Mouse (Mus musculus): ENCODE measurements around the gene Slco3a1. TPM values are rescaled to one million over a fixed set of nuclear protein-coding genes. Genes with fewer than 3 reads are reported as not detected.
A peak's percentile ranks its signal among the peaks of the same experiment; 100 is the strongest.
"Not testable (repeated sequence)": the region's sequence is repeated elsewhere in the genome, so short reads cannot be mapped to it uniquely, and the experiment has no call there.

Slco3a1 gene
- polyA plus RNA-seq, 1 experiment from 2014 or later = 21.8 TPM

DNA sequence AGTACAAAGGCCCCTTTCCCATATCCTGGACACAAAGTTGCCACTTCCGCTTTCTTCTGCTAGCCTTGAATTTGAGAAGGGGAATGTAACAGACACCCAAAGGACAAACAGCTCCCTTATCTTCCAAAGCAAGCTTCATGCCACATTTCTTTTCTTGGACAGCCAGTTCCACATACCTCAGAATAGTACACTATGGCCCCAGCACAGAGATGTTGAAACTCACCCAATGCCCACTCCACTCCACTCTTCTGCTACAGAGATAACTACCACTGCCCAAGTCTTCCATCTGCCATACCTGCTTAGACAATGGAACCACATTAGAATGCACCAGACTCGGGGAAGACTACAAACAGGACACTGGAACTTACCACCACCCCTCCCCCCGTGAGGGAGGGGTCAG, 131.3 kb downstream of the Slco3a1 start:
- Histone ChIP-seq H3K9ac (no peak overlapping the region), H3K36me3 (no peaks in the 10 kb centered on the region), H3K4me2 (no peak overlapping the region), H3K9me3 (no peaks in the 10 kb centered on the region), H3K4me3 (no peak overlapping the region), H3K27ac (replicated peaks) (no peak overlapping the region), H3K27me3 (no peaks in the 10 kb centered on the region), H3K4me1 (replicated peaks) (peaks cover 20% of the 10 kb centered on the region)
- ATAC-seq (ENCODE audit: low FRiP score, low read depth) = 0 out of 2 replicates have a peak, but pooled peaks have one; percentile 6
- WGBS = 65% methylated on average over 3 of the region's 3 CpGs

DNA sequence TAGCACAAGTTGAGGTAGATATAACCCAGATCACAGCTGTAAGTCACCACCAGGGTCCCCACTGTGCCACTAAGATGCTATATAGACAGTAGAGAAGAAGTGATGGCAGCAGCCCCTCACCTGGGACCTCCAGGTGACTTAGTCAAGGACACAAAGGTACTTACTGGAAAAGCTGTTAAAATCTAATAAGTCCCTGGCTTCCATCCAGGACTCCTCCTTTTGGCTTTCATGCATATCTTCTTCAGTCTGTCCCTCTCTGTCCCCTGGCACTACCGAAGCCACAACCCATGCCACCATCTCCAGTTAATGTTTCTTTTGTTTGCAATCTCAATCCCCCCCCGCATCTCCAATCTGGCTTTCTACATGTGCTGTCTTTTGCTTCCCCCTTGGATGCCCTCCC, 131.8 kb downstream of the Slco3a1 start:
- H3K27ac ChIP-seq (replicated peaks) = no peak overlapping the region
- H3K4me1 ChIP-seq (replicated peaks) = peaks cover 20% of the 10 kb centered on the region
- H3K4me2 ChIP-seq = no peak overlapping the region
- H3K36me3 ChIP-seq = no peaks in the 10 kb centered on the region
- WGBS = 84% methylated on average over 2 of the region's 2 CpGs
- H3K4me3 ChIP-seq = no peak overlapping the region
- no peaks in the 10 kb centered on the region for H3K9me3 ChIP-seq
- H3K27me3 ChIP-seq = no peaks in the 10 kb centered on the region
- ATAC-seq (ENCODE audit: low FRiP score, low read depth) = no peak
- H3K9ac ChIP-seq = no peak overlapping the region

DNA sequence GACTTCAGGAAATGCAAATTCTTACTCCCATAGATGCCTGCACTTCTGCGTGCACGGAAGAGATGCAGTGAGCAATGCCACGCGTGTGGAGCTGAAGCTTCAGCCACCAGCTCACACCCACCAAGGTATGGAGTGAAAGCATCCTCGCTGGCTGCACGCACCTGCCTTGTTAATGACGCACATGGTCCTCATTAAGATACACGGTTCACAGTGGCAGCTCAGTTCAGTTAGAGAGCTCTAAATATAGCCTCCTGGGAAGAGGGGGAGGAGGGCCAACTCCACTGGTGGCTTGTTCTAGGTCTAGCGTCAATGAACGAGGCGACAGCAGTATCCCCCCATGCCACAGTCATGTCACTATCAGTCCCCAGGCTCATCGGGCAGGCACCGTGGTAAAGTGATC, 132.6 kb downstream of the Slco3a1 start:
- Histone ChIP-seq H3K9me3 (no peaks in the 10 kb centered on the region), H3K4me1 (replicated peaks) (peaks cover 20% of the 10 kb centered on the region), H3K36me3 (no peaks in the 10 kb centered on the region), H3K4me3 (no peak overlapping the region), H3K27me3 (no peaks in the 10 kb centered on the region), H3K9ac (no peak overlapping the region), H3K4me2 (no peak overlapping the region), H3K27ac (replicated peaks) (no peak overlapping the region)
- WGBS = 61% methylated on average over 13 of the region's 13 CpGs
- ATAC-seq (ENCODE audit: low FRiP score, low read depth) = no peak; the same call in 1 of the 2 replicates

DNA sequence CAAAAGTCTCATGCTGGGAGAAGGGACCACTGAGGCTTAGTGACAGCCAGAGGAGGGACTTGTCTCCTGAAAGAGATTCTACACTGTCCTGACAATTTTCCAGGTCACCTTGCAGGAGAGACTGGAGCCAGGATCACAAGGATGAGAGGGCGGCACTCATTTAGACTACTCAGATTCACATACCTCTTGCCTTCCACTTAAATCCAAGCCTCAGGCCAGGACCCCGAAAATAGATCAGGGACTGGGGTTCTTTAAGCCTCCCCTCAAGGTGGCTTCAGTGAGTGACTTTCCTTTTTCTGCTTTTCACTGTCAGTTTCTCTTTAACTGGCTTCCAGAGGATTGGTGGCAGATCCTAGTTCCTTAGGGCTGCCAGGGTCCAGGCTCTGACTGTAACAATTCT, 133.0 kb downstream of the Slco3a1 start:
- no peak for ATAC-seq (ENCODE audit: low FRiP score, low read depth)
- no peak overlapping the region for H3K27ac ChIP-seq (replicated peaks)
- H3K9me3 ChIP-seq = no peaks in the 10 kb centered on the region
- H3K4me3 ChIP-seq = no peak overlapping the region
- no peak overlapping the region for H3K9ac ChIP-seq
- H3K36me3 ChIP-seq = no peaks in the 10 kb centered on the region
- no peak overlapping the region for H3K4me2 ChIP-seq
- H3K4me1 ChIP-seq (replicated peaks) = peaks cover 20% of the 10 kb centered on the region
- H3K27me3 ChIP-seq = no peaks in the 10 kb centered on the region
- WGBS = 79% methylated on average over 2 of the region's 2 CpGs

DNA sequence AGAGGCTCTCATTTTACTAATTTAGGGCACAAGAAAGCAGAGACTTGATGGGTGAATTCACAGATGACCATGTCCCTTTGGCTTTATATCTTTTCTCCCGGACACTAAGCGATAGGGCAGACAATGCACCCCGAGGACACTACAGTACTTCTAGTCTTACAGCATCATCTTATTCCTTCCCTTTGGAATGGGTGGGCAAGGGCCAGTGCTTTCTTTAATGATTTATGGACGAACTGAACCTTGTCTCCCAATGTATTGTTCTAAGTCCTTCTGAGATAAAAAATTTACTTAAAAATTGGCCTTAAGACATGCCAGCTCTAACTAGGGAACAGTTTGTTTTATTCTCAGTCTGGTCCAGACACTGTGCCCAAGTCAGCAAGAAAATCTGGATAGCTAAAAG, 134.9 kb downstream of the Slco3a1 start:
- Histone ChIP-seq H3K4me1 (replicated peaks) (peaks cover 20% of the 10 kb centered on the region), H3K27me3 (no peaks in the 10 kb centered on the region), H3K4me2 (no peak overlapping the region), H3K9ac (no peak overlapping the region), H3K9me3 (no peaks in the 10 kb centered on the region), H3K27ac (replicated peaks) (no peak overlapping the region), H3K36me3 (no peaks in the 10 kb centered on the region), H3K4me3 (no peak overlapping the region)
- no peak for ATAC-seq (ENCODE audit: low FRiP score, low read depth)
- 89% methylated on average over 4 of the region's 4 CpGs for WGBS

DNA sequence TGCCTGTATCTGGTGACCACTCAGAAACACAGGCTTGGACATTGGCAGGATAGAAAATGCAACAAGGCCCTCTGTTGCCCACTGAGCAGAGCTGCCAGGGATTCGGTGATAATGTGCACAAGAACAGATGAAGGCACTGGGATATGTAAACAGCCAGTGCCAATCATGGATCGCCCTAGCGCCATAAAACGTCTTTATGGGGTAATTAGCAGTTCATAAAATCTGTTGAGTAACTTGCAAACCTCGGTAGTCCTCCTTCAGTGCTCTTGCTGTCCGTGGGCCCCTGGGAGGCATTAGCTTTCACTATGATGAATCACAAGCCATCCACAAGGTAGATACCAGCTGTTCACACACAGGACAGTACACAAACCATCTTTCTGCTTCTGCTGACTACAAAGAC, 137.6 kb downstream of the Slco3a1 start:
- Histone ChIP-seq H3K4me2 (no peak overlapping the region), H3K9me3 (no peaks in the 10 kb centered on the region), H3K36me3 (no peaks in the 10 kb centered on the region), H3K4me1 (replicated peaks) (peaks cover 19% of the 10 kb centered on the region), H3K9ac (no peak overlapping the region), H3K27me3 (no peaks in the 10 kb centered on the region), H3K4me3 (no peak overlapping the region), H3K27ac (replicated peaks) (no peak overlapping the region)
- ATAC-seq (ENCODE audit: low FRiP score, low read depth) = no peak
- 56% methylated on average over 6 of the region's 6 CpGs for WGBS

DNA sequence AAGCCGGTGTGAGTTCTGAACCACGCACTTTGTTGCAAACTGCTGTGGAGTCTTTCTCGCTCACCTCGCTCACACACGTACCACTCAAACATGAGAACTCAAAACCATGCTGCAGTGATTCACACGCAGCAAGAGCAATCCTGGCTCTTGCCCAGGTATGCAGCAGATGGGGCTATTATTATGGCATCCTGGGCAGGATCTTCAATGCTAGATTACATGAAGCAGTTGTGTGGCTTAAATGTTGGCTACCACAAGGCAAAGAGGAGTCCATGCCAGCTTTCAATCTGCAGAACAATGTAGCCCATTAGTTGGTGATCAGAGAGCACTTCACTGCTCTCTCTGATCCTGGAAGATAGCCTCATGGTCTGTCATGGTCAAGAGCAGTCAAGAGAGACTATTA, 139.3 kb downstream of the Slco3a1 start:
- Histone ChIP-seq H3K4me3 (no peak overlapping the region), H3K4me1 (replicated peaks) (peaks cover 15% of the 10 kb centered on the region; the same call in 1 of the 2 replicates), H3K9ac (no peak overlapping the region), H3K27me3 (no peaks in the 10 kb centered on the region), H3K36me3 (no peaks in the 10 kb centered on the region), H3K4me2 (no peak overlapping the region), H3K27ac (replicated peaks) (no peak overlapping the region), H3K9me3 (no peaks in the 10 kb centered on the region)
- ATAC-seq (ENCODE audit: low FRiP score, low read depth) = no peak
- WGBS = 85% methylated on average over 6 of the region's 6 CpGs

DNA sequence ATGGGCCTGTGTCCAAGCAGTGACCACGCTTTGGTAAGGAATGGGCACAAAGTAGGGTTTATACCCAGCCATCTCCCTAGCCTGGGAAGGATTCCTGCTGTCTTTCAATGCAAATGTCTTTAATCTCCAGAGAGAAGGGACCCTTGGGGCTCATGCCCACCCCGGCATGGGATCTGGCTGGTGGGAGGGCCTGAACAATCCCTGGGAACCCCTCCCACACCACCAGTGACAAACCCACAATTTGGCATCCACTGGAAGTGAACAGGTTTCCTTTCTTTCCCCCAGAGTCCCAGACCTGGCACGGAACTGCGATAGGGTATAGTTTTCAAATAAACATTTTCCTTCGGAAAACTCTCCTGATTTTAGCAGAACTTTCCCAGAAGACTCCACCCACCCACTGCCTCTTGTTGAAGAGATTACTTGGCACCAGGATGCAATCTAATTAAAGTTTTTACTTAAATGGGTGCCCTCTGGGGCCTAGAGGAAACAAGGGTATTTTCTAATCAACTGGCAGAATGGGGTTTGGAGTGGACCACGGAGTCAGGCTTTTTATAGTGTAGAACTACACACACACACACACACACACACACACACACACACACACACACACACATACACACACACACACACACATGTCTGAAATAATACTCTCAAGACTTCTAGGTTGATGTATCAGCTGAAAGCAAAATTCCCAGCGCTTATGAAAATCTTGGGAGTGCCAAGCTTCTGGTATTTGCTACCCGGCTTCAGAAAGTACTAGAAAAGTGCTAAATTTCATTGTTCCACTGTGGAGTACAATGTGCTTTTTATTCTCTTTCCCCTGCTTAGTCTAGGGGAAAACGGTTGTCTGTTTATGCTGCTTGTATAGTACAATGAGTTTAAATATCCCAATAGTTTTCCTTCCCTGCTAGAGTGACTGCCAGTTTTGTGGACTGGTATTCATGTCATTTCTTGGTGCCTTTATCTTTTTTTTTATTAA, 140.6 kb downstream of the Slco3a1 start:
- Histone ChIP-seq H3K4me3 (no peak overlapping the region), H3K36me3 (no peaks in the 10 kb centered on the region), H3K4me2 (no peak overlapping the region), H3K4me1 (replicated peaks) (peaks cover 16% of the 10 kb centered on the region), H3K27ac (replicated peaks) (no peak overlapping the region), H3K27me3 (no peaks in the 10 kb centered on the region), H3K9ac (no peak overlapping the region), H3K9me3 (no peaks in the 10 kb centered on the region)
- WGBS = 59% methylated on average over 9 of the region's 9 CpGs
- no peak for ATAC-seq (ENCODE audit: low FRiP score, low read depth)

DNA sequence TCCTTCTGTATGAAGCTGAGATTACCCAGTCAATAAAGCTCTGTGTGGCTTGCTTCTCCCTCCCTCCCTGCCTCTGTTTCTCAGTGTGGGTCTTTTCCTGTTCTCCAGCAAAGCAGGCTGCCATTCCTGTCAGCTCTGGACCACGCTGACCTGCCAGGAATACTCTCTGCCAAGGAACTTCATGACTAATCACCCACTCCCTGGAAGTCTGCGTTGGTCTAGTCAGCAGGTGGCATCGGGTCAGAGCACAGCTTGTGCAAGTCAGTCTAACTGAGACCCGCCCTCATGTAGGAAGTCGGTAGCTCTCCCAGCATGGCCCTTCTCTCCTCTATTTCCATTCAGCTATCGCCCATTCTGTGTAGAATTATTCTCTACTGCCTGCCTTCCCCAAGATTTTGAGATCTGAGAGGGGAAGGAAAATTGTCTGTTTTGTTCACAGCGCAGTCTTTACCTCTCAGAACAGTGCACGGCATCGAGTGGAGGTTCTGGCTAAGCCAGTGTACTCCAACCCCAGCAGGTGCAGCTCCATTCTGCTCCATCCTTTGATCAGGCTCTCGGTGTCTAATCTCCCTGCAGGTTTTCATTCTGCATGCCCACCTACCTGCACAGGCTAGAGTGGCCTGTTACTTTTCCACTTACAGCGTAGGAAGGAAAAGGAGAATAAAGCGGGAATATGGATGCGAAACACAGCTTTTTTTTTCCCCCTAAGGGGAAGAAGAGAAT, 145.8 kb downstream of the Slco3a1 start:
- no peaks in the 10 kb centered on the region for H3K36me3 ChIP-seq
- H3K4me1 ChIP-seq (replicated peaks) = peaks cover 16% of the 10 kb centered on the region
- 0 out of 2 replicates have a peak, but pooled peaks have one; percentile 23 for ATAC-seq (ENCODE audit: low FRiP score, low read depth)
- no peaks in the 10 kb centered on the region for H3K27me3 ChIP-seq
- H3K9me3 ChIP-seq = no peaks in the 10 kb centered on the region
- 56% methylated on average over 13 of the region's 13 CpGs for WGBS
- no peak overlapping the region for H3K9ac ChIP-seq
- H3K4me2 ChIP-seq = no peak overlapping the region
- H3K27ac ChIP-seq (replicated peaks) = no peak overlapping the region
- H3K4me3 ChIP-seq = no peak overlapping the region

DNA sequence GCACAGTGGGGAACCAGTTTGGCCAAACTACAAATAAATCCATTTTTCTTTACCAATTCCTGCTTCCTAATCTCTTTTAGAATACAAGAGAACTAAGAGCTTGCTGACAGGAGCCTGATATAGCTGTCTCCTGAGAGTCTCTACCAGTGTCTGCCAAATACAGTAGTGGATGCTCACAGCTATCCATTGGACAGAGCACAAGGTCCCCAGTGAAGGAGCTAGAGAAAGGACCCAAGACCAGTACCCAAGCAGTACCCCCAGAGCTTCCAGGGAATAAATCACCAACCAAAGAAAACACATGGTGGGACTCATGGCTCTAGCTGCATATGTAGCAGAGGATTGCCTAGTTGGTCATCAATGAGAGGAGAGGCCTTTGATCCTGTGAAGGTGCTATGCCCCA, 146.7 kb downstream of the Slco3a1 start:
- ATAC-seq (ENCODE audit: low FRiP score, low read depth); H3K9ac ChIP-seq; H3K4me1 ChIP-seq (replicated peaks); H3K4me2 ChIP-seq; H3K4me3 ChIP-seq; H3K9me3 ChIP-seq; H3K27ac ChIP-seq (replicated peaks); H3K36me3 ChIP-seq; H3K27me3 ChIP-seq: not testable (repeated sequence)

DNA sequence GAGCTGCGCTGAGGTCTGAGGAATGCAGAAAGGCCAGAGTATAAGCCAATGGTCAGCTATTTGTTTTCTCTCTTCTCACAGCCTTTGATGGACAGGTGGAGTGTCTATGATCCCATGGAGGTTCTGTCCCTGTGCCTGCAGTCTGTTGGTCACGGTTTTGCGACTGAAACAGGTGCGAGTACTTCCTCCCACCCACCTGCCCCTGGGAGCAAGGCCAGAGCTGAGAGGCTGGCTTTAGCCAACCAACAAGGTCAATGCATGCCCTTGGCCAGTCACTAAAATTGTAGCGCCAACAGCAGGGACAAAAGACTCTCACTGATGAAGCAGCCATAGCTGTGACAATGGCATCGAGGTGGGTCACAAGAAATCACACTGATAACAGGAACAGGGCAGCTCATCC, 154.9 kb downstream of the Slco3a1 start:
- ATAC-seq (ENCODE audit: low FRiP score, low read depth) = no peak
- Histone ChIP-seq H3K9me3 (no peaks in the 10 kb centered on the region), H3K27me3 (no peaks in the 10 kb centered on the region), H3K4me1 (replicated peaks) (no peaks in the 10 kb centered on the region), H3K27ac (replicated peaks) (no peak overlapping the region), H3K36me3 (no peaks in the 10 kb centered on the region), H3K4me3 (no peak overlapping the region), H3K4me2 (no peak overlapping the region), H3K9ac (no peak overlapping the region)
- WGBS = 94% methylated on average over 6 of the region's 6 CpGs

DNA sequence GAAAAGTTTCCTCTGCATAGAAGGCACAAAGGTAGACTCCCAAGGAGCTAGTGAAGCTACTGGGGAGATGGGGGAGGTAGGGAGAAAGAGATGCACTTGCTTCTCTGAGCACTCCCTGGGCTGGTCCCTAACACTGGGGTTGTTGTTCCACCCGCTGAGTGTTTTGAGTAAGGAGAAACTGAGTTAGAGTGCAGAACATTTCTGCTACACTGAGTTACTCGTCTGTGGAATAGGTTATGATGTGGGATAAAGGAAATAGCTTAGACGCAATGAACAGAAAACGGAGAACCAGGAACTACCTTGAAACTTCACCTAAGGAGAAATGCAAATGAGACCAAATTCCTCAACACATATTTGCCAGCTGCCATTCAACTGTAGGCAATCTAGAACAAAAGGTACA, 155.4 kb downstream of the Slco3a1 start:
- Histone ChIP-seq H3K27ac (replicated peaks) (no peak overlapping the region), H3K4me1 (replicated peaks) (no peaks in the 10 kb centered on the region), H3K4me3 (no peak overlapping the region), H3K27me3 (no peaks in the 10 kb centered on the region), H3K9me3 (no peaks in the 10 kb centered on the region), H3K9ac (no peak overlapping the region), H3K4me2 (no peak overlapping the region), H3K36me3 (no peaks in the 10 kb centered on the region)
- no peak for ATAC-seq (ENCODE audit: low FRiP score, low read depth)
- 96% methylated on average over 4 of the region's 4 CpGs for WGBS

Data from hindbrain, embryonic 15.5 days (tissue).